Mouse (Mus musculus) natural killer cell, adult 2 months (primary cell): ENCODE data around the gene Ear1.
"Not testable (repeated sequence)": the region's sequence is repeated elsewhere in the genome, so short reads cannot be mapped to it uniquely, and the experiment has no call there.

ENCODE experiments used
- DNase-seq, 2 experiments: peaks; one replicate each; pipeline ENCODE4 v3.0.0; 2022; ENCODE audit warnings: low spot score in 2 of 2

The Ear1 gene

GRCm38 (mm10) chr14:43796905-43797470 lies 78.3 kb downstream of the Ear1 start:
- not testable (repeated sequence) for DNase-seq

GRCm38 (mm10) chr14:43796069-43796904 lies 79.0 kb downstream of the Ear1 start:
- DNase-seq, result no peak

DNA sequence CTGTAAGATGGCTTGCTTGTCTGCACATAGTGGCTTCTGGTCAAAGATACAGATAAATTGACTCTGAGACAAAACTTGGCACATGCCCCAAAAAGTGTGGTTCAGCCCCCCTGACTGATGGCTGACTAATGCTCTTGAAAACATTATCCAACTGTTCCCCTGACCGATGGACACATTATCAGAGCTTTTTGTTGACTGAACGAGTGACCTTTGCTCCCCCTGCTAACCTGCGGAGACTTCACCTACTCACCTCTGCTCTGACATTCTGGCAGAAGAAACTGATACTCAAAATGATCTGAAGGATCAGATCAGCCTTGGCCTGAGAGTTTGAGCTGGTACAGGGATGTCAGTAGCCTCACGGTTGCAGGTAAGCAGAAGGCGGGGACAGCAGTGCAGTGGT lies 81.5 kb downstream of the Ear1 start:
- DNase-seq, result not testable (repeated sequence)

DNA sequence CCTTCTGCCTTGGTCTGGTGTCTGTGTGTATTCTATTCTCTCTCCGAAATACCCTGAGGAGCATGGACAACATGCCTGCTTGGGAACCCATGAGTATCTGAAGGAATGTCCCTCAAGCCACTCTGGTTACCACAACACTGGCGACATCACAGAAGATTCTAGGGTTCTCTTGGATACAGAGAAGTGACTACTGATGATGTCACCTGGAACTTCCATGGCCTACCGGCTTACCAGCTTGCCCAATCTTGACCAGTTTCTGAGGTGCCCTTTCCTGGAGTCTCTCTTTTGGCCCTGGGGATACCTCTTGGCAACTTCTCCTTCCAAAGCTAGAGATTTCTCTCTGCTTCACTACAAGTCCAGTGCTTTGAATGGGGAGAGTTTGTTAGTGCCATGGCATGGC lies 90.7 kb downstream of the Ear1 start, which contains the start of gene Gm8180:
TSS of gene Gm8180 (minus strand) at position 101 of the 400 bp plus-strand sequence.
- not testable (repeated sequence) for DNase-seq
